Mouse (Mus musculus) hindbrain, embryonic 11.5 days (tissue): ENCODE measurements around the gene Gorasp1. TPM values are rescaled to one million over a fixed set of nuclear protein-coding genes. Genes with fewer than 3 reads are reported as not detected.

Experiments
- ATAC-seq: fragments of 200-750 bp; cut with Nextera tagmentation; 2 replicates; pipeline ENCODE4 v1.8.0; 2017; ENCODE audit warnings: mild to moderate bottlenecking, moderate TSS enrichment, moderate library complexity; ENCODE audit not compliant: low FRiP score
- DNase-seq: peaks from one replicate; pipeline ENCODE4 v3.0.0-alpha.2; 2015; ENCODE audit warnings: low spot score
- H3K27ac ChIP-seq: fragments of 300-500 bp; sonication (generic); 2 replicates; pipeline ENCODE4 v1.5.1; 2014; ENCODE audit warnings: mild to moderate bottlenecking, low read depth, low read length
- H3K27me3 ChIP-seq: fragments of 300-500 bp; sonication (generic); 2 replicates; pipeline ENCODE4 v1.6.1; 2014; ENCODE audit warnings: mild to moderate bottlenecking, low read length, moderate library complexity, mixed read lengths; ENCODE audit not compliant: control insufficient read depth, insufficient read depth
- H3K36me3 ChIP-seq: fragments of 300-500 bp; sonication (generic); 2 replicates; pipeline ENCODE4 v1.6.1; 2014; ENCODE audit warnings: mild to moderate bottlenecking, low read length, moderate library complexity, mixed read lengths; ENCODE audit not compliant: control insufficient read depth, insufficient read depth
- H3K4me1 ChIP-seq: fragments of 300-500 bp; sonication (generic); replicated peaks from 2 replicates; pipeline ENCODE4 v1.6.1; 2014; ENCODE audit warnings: low read length, mixed read lengths; ENCODE audit not compliant: control insufficient read depth, insufficient read depth
- H3K4me2 ChIP-seq: fragments of 300-500 bp; sonication (generic); replicated peaks from 2 replicates; pipeline ENCODE4 v1.6.1; 2014; ENCODE audit warnings: mild to moderate bottlenecking, low read depth, low read length
- H3K4me3 ChIP-seq: fragments of 300-500 bp; sonication (generic); 2 replicates; pipeline ENCODE4 v1.5.1; 2014; ENCODE audit warnings: low read depth, low read length
- H3K9ac ChIP-seq: fragments of 300-500 bp; sonication (generic); 2 replicates; pipeline ENCODE4 v1.6.1; 2014; ENCODE audit warnings: low read depth, low read length
- H3K9me3 ChIP-seq: fragments of 300-500 bp; sonication (generic); 2 replicates; pipeline ENCODE4 v1.6.1; 2016; ENCODE audit warnings: low read length; ENCODE audit not compliant: control insufficient read depth
- WGBS: fragments of 180-500 bp; shearing (Covaris S2); extraction: QIAGEN DNeasy Blood & Tissue Kit; methylation state at CpG from one replicate; pipeline ENCODE4 v1.1.7; 2014; 5-methylcytosine and 5-hydroxymethylcytosine counted together
- polyA plus RNA-seq: library from polyadenylated mRNA; unstranded; fragments of >200 nt; fragmentation: Nextera tagmentation; extraction: Ambion mirVana; gene quantifications from 2 replicates; pipeline ENCODE4 v1.2.1, GENCODE M21; 2014

Gorasp1 gene
- polyA plus RNA-seq, 1 experiment from 2014 or later = 18.5 TPM

DNA sequence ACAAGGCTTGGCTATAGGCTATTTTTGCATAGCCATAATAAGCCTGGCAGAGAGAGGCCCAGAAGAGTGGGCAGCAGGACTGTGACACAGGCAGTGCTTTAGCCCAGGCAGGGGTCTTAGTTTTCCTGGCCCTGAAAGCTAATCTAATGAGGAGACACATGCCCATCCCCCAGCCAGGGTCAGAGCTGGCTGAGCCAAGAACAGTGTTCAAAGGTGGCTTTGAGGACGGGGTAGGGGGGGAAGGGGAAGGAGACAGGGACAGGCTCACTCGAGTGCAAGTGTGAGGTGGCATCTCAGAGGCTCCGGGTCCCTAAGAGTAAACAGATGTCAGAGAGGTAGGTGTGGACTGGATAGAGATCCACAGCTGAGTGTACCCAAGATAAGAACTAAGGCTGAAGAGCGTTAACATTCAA lies 43.4 kb upstream of the Gorasp1 start:
- Histone ChIP-seq H3K36me3 (no peaks in the 10 kb centered on the region), H3K27ac (peak overlapping the region; percentile 73), H3K4me3 (no peak overlapping the region), H3K4me2 (peak overlapping the region; percentile 93), H3K9me3 (no peaks in the 10 kb centered on the region), H3K9ac (peak overlapping the region; percentile 50; the same call in 1 of the 2 replicates), H3K4me1 (peaks cover 30% of the 10 kb centered on the region), H3K27me3 (peaks cover 10% of the 10 kb centered on the region)
- no peak for ATAC-seq
- 11% methylated on average over 4 of the region's 4 CpGs for WGBS
- peak; percentile 30 for DNase-seq

DNA sequence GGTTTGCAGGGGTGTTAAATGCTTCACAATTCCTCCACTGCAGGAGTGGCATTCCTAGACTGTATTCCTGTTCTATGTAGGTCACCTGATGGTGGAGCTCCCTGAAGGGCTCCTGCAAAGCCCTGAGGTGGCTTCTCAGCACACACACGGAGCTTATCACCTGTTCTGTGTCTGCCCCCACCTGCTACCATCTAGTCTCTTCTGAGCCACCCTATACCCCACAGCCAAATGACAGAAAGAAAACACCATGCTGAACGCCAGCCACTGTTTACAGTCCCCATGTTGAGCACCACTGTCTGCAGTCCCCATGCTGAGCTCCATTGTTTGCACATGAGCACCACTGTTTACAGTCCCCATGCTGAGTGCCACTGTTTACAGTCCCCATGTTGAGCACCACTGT lies 42.4 kb upstream of the Gorasp1 start:
- H3K4me3 ChIP-seq = no peak overlapping the region
- H3K4me2 ChIP-seq = no peak overlapping the region
- H3K9me3 ChIP-seq = no peaks in the 10 kb centered on the region
- H3K27ac ChIP-seq = no peak overlapping the region
- peaks cover 10% of the 10 kb centered on the region for H3K27me3 ChIP-seq
- no peak overlapping the region for H3K9ac ChIP-seq
- ATAC-seq (no peak), DNase-seq (no peak)
- H3K36me3 ChIP-seq = no peaks in the 10 kb centered on the region
- H3K4me1 ChIP-seq = peaks cover 30% of the 10 kb centered on the region
- 44% methylated on average over 2 of the region's 2 CpGs for WGBS

DNA sequence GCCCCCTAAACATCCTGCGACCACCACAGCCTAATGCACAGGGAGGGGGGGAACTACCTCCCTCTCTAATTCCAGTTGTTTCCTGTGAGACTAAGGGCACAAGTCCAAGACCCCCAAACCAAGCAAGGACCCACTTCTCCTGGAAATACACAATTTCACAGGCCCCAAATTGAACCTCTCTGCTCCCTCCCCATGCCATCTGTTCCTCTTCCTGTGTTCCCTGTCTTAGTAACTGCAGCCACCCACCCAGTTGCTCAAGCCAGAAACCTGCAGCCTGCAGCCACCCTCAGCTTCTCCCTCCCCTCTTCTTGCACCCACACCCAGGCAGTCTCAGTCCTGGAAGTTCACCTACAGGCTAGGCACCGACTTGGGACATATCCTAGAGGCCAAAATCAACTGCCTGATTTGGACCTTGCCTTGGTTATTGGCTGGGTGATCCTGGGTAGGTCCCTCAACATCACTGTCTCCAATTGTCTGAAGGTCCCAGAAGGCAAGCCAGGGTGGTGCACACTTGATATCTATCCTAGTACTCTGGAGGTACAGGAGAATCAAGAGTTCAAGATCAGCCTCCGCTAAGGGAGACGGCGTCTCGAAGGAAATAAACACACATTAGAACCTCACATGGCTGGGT lies 41.6 kb upstream of the Gorasp1 start:
- DNase-seq = no peak

DNA sequence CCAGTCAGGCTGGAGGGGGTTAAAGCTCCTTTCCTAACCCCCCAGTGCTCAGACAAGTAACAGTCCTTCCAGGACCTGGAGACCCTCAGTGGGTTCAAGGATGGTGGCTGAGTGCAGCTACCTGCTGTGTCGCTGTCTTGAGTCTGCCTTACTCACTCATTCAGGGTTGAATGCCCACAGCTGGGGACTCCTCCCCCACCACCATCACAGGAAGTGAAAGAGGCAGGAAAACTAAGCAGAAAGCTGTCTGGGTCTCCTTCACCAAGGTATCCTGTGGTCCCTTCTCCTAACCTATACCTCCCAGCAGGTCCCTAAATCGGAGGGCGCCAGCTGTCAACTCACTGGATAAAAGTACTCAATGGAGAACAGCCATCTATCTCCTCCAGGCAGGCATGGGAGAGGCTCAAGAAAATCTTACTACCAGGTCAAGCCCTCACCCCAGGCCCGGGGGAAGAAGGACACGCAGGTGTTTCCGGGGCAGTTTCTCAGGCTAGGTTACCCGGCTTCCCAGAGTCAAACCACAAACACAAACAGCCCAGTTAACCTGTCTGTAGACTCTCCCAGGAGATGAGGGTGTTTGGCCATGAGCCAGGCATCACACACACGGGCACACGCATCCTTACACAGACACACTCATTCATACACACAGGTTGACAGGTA lies 40.9 kb upstream of the Gorasp1 start:
- H3K9me3 ChIP-seq = no peaks in the 10 kb centered on the region
- H3K27ac ChIP-seq = no peak overlapping the region
- ATAC-seq (no peak), DNase-seq (no peak)
- H3K4me3 ChIP-seq = no peak overlapping the region
- H3K27me3 ChIP-seq = peaks cover 9% of the 10 kb centered on the region
- H3K4me1 ChIP-seq = peaks cover 27% of the 10 kb centered on the region
- no peak overlapping the region for H3K9ac ChIP-seq
- no peak overlapping the region for H3K4me2 ChIP-seq
- H3K36me3 ChIP-seq = no peaks in the 10 kb centered on the region
- 46% methylated on average over 9 of the region's 9 CpGs for WGBS

More for the DNA sequence above, 41.6 kb upstream of the Gorasp1 start:
- no peak for ATAC-seq
- H3K4me3 ChIP-seq = no peak overlapping the region
- no peak overlapping the region for H3K4me2 ChIP-seq
- no peak overlapping the region for H3K9ac ChIP-seq
- peaks cover 27% of the 10 kb centered on the region for H3K4me1 ChIP-seq
- H3K27ac ChIP-seq = no peak overlapping the region
- WGBS = 85% methylated on average over 6 of the region's 6 CpGs
- no peaks in the 10 kb centered on the region for H3K9me3 ChIP-seq
- no peaks in the 10 kb centered on the region for H3K36me3 ChIP-seq
- peaks cover 10% of the 10 kb centered on the region for H3K27me3 ChIP-seq

DNA sequence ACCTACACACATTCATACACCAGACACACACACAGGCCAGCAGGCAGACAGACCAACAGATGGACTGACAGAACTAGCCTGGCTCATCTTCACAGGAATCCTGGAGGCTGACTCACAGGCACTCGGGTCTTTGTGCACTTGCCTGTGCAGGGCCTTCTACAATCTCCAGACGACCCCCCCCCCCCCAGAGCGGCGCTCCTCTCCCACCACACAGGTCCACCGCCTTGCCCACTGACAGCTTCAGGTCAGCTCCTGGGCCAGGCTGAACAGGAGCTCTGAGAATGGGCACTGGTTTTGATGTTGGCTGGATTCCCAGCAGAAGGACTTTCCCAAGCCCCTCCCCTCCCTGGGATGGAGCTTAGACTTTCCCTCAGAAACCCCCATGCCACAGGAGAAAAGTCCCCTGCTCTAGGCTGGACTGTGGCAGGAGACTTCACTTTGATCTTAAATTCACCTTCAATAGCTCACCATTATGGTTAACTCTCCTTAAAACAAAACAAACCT lies 40.2 kb upstream of the Gorasp1 start:
- Histone ChIP-seq H3K4me1 (peaks cover 21% of the 10 kb centered on the region), H3K4me2 (no peak overlapping the region), H3K27ac (no peak overlapping the region), H3K27me3 (peaks cover 2% of the 10 kb centered on the region), H3K9ac (no peak overlapping the region), H3K4me3 (no peak overlapping the region), H3K36me3 (no peaks in the 10 kb centered on the region), H3K9me3 (no peaks in the 10 kb centered on the region)
- WGBS = 74% methylated on average over 5 of the region's 5 CpGs
- DNase-seq = no peak
- no peak for ATAC-seq

DNA sequence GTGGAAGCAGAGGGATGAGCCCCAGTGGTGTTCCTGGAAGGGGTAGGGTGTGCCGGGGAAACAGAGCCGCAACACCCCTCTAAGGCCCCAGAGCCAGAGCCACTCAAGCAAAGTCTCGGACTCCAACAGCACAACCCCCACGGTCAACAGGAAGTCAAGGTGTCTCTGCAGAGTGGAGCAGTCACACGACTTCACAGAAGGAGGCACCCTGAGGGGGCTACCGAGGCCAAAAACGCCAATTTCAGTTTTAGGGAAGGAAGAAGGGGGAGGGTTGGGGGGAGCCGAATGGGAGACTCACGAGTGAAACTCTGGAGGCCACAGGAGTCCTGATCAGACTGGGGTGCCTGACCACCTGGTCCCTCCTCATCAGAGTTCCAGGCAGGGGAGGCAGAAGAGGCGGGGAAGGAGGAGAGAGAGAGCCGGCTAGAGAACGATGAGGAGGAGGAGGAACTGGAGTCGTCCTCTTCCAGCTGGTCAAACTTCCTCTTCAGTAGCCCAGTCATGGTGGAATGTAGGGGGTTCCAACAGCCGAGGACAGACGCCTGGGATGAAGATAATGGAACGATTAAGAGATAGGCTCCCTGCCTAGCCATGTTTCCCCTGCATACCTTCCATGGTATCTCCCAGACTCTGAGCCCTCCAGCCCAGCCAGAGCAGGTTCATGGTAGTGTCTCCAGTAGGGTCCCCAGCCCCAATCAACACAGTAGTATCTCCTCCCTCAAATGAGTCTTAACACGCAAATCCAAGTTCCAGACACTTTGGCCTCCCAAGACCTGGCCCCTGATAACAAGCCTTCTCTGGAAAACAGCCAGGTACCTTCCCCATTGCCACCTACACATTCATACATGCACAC lies 39.6 kb upstream of the Gorasp1 start:
- Histone ChIP-seq H3K4me3 (no peak overlapping the region), H3K27me3 (no peaks in the 10 kb centered on the region), H3K27ac (no peak overlapping the region), H3K4me1 (peaks cover 14% of the 10 kb centered on the region; the same call in 1 of the 2 replicates), H3K9me3 (no peaks in the 10 kb centered on the region), H3K9ac (no peak overlapping the region), H3K4me2 (no peak overlapping the region), H3K36me3 (no peaks in the 10 kb centered on the region)
- ATAC-seq (no peak), DNase-seq (no peak)
- WGBS = 65% methylated on average over 17 of the region's 17 CpGs

DNA sequence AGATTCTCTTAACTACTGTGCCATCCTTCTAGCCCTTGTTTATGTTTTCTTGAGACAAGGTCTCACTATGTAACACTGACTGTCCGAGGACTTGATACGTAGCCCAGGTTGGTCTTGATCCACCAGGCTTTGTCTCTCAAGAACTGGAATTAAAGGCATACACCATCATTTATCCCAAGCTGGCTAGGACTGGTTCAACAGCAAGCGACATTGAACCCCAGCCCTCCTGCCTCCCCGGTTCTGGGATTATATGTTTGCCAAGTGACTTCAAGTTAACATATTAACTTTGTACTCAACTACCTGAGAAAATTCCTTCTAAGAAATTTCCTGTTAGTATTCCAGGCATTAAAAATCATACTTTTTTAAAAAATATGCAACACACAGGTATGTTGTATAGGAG lies 37.9 kb upstream of the Gorasp1 start:
- DNase-seq (no peak), ATAC-seq (no peak)
- WGBS = 93% methylated on average over 4 of the region's 4 CpGs
- H3K9me3 ChIP-seq = no peaks in the 10 kb centered on the region
- H3K9ac ChIP-seq = no peak overlapping the region
- H3K4me3 ChIP-seq = no peak overlapping the region
- H3K36me3 ChIP-seq = no peaks in the 10 kb centered on the region
- H3K27ac ChIP-seq = no peak overlapping the region
- H3K27me3 ChIP-seq = no peaks in the 10 kb centered on the region
- H3K4me1 ChIP-seq = no peaks in the 10 kb centered on the region; the same call in none of the 2 replicates
- no peak overlapping the region for H3K4me2 ChIP-seq

DNA sequence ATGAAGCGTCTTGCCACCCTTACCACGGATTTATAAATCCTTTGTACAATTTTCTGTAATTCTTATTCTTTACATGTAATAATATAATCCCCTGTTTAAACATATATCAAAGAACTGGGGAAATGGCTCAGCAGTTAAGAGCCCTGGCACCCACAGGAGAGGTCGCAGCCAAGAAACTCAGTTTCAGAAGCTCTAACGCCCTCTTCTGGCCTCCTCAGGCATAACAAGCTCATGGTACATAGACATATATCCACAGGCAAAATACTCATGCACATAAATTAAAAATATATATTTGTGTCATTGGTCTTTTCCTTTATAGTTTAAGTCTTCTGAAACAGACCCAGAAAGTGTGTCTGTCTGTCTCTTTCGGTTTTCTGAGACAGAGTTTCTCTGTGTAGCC lies 37.2 kb upstream of the Gorasp1 start:
- no peaks in the 10 kb centered on the region; the same call in none of the 2 replicates for H3K4me1 ChIP-seq
- H3K27me3 ChIP-seq = no peaks in the 10 kb centered on the region
- no peak overlapping the region for H3K9ac ChIP-seq
- ATAC-seq (no peak), DNase-seq (no peak)
- no peaks in the 10 kb centered on the region for H3K9me3 ChIP-seq
- no peak overlapping the region for H3K4me3 ChIP-seq
- no peak overlapping the region for H3K4me2 ChIP-seq
- no peak overlapping the region for H3K27ac ChIP-seq
- WGBS = 82% methylated on average over 5 of the region's 5 CpGs
- H3K36me3 ChIP-seq = no peaks in the 10 kb centered on the region
